Mouse (Mus musculus): ENCODE measurements around the gene Zfp369.

DNA sequence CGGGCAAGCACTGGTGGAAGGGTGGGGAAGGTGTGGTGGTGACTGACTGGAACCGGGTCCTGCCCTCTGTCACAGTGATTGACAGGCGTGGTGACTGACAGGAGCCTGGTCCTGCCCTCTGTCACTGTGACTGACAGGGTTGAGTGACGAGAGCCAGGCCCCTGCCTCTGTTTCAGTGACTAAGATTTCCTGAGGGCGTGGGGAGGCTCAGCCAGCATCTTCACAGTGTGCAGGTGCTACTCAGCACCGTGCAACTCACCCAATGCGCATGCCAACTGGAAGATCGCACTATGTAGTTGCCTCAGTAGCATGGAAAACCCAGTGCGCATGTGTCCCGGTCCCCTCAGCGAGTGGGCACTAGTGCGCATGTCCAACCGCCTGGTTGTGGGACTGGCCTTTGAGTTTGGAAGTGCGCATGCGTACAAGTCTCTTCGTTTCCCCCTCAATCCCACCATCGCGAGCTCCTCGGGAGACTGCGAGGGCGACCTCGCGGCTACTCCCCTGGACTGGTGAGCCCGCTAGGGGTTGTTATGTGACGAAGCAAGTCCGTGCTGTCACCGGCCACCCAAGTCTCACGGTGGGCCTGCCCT lies 38.0 kb upstream of the Zfp369 start:
- no peak; the same call in 1 of the 2 replicates for TF ChIP-seq POLR2A (IDR thresholded peaks at IDR 0.05; ENCODE audit: extremely low read depth, insufficient read depth, low read length)
- TF ChIP-seq CTCF (IDR thresholded peaks at IDR 0.05; ENCODE audit: low read depth, low read length), result no peak
